Mouse (Mus musculus) hematopoietic multipotent progenitor cell, adult 10-12 weeks (in vitro differentiated cells): ENCODE data around the gene Rgs12. TPM values are rescaled to one million over a fixed set of nuclear protein-coding genes. Genes with fewer than 3 reads are reported as not detected.

Source experiments
- polyA plus RNA-seq: library from polyadenylated mRNA; stranded (reverse); fragments of >175 nt; gene quantifications from 2 replicates; pipeline ENCODE4 v1.2.3, GENCODE M21; 2012; ENCODE audit warnings: low replicate concordance

Rgs12 gene
- polyA plus RNA-seq, result 14.2 and 15.1 TPM in 2 replicates

DNA sequence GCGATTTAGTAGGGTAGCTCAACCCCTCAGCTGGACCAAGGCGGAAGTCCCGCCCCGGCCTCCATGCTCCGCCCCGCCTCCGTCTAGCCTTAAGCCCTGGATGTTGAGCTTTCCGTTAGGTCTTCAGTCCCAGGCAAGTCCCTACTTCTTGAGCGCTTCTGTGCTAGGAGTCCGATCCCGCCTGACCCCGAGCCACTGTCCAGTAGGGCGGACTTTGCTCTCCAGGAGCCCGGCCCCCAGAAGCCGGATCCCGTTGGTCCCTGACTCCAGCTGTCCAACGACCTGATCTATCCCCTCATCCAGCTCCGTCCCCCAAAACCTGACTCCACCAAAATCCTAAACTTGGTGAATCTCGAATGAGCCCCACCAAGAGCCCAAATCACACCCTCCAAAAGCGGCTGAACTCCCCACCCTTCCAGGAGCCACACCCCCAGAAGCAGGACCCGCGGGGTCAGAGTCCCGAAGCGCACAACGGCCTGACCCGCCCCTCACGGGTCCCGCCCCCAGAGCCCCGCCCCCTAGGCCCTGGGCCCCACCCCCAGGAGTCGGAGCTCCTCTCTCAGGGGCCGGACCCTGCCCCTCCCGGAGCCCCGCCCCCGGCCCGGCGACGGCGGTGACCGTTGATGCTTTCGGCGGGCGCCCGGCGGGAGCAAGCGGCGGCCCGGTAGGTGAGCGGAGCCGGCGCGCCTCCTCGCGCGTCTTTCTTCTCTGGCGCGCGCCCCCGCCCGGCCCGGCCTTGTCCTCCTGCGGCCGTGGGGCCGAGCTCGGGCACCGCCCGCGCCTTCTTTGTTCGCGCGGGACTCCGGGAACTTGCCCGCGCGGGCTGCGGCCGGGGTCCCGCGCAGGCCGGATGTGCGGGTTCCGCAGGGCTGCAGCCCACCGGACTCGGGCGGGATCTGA, at the start of gene Rgs12:
TSS of gene Rgs12 (plus strand) at position 585 of the 900 bp plus-strand sequence.

DNA sequence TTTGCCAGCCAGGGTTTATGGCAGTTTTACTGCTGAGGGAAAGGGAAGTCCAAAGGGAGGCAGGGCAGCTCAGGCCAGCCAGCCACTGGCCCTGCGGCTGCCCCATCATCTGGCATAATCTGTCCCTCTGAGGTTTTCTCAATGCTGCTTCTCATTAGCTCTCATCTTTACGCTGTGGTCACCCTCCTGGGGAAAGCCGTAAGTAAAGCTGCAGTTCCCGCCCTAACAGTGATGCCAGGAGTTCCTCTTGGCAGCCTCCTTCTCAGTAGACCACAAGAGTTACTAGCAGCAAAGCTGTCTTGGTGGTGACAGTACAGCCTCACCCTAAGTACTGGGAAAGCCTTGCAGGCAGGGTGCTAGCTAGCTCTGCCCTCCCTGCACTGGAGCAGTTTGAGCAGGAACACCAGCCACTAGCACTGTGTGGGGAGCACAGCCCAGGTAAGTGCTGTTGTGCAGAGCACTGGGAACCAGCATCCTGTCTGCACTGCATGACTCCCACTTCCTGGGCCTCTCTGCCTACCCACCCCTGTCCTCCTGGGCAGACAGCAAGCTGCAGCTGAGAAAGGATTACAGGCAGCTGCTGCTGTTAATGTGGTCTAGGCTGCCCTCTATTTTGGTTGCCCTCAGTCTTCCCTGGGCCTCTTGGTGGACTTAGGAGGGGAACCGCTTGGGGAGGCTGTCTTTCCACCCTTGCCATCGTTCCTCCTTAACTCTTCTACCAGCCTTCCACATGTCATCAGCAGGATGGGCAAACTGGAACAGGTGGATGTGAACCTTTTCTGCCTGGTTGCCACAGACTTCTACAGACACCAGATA, 41.1 kb upstream of the Rgs12 start, which contains the start of gene Msantd1:
TSS of gene Msantd1 (plus strand) at position 103 of the 816 bp plus-strand sequence.

GRCm38 (mm10) chr5:35041268-35041829, 92.1 kb downstream of the Rgs12 start, which contains the start of gene Hgfac:
Gene Hgfac (plus strand): TSS chr5:35041509.

DNA sequence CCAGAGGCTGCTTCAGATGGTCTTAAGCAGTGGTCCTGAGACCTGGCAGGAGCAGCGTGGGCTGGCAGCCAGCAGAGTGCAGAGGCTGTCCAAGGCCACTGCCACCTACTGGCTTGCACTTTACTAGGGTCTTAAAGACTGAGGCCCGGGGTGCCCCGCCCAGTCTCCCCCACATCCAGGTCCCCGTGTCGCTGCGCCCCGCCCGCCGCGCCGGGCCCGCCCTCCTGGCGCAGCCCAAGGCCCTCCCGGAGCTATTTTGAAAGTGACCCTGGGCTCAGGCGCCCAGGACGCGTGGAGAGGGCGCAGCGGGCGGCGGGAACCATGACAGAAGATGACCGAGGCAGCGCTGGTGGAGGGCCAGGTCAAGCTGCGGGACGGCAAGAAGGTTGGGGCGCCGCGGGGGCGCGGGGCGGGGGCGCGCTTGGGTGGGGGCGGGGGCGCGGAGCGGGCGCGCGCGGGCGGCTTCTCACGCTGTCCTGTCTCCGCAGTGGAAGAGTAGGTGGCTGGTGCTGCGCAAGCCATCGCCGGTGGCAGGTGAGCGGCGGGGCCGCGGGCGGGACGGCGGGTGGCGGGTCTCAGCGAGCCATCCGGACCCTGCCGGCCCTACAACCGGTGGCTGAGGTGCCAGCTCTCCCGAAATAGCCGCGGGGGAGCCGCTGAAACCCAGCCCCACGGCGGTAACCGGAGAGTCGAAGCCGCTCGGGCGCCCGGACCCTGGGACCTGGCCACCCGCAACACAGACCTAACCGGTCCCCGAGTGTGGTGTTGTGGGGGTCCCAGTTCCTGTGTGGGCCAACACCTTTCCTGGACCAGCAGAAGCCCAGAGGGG, 107.6 kb downstream of the Rgs12 start, which contains the start of gene Dok7:
TSS of gene Dok7 (plus strand) at position 163 of the 829 bp plus-strand sequence.

Other genes with a start within 250 kb of the Rgs12 start
- gene Htt, start 187.7 kb upstream of the Rgs12 start, polyA plus RNA-seq, result 4.7 and 7.9 TPM in 2 replicates
- gene Msantd1, start 41.4 kb upstream of the Rgs12 start, polyA plus RNA-seq, result 0.21 and 0.30 TPM in 2 replicates
- 0.86 and 1.8 TPM in 2 replicates for gene Hgfac, start 92.1 kb downstream of the Rgs12 start, polyA plus RNA-seq
- 0.05 and 0.06 TPM in 2 replicates for gene Dok7, start 107.3 kb downstream of the Rgs12 start, polyA plus RNA-seq
- 6.2 and 26.3 TPM in 2 replicates for gene Lrpap1, start 156.3 kb downstream of the Rgs12 start, polyA plus RNA-seq